Mouse (Mus musculus) brain, adult 10 weeks (tissue): ENCODE results near the gene Mycs. TPM values are rescaled to one million over a fixed set of nuclear protein-coding genes. Genes with fewer than 3 reads are reported as not detected.

Experiments
- polyA plus RNA-seq: library from polyadenylated mRNA; stranded (reverse); fragments of 350-450 nt; fragmentation: Illumina TruSeq; extraction: RNeasy Lipid Tissue Mini Kit (QIAGEN cat#74804); gene quantifications from one replicate; pipeline ENCODE4 v1.2.3, GENCODE M21; 2015; ENCODE audit warnings: low read depth, low replicate concordance

The Mycs gene
- polyA plus RNA-seq: not detected

DNA sequence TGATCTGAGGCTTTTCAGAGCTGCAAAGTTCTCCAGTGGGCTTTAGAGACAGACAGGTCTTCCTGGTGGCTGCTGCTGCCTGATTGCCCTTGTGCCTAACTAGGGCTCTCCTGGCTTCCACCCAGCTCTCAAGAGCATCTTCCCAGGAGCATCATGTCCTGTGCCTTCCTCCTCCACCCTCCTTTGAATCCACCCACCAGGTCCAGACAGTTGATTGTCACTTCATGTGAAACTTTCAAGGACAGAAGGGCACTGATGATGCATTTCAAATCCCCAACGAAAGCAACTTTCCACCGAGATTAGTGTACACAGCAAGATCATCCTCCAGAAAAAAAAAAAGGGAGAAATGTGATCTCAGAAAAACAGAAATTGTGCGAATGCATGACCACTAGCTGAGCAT lies at the start of gene Mycs:
Mycs (minus strand) TSS at position 101 of the 400 bp plus-strand sequence.

Other genes starting within 250 kb of the Mycs start
- gene Btbd35f7, start 199.8 kb upstream of the Mycs start, polyA plus RNA-seq: not detected